Mouse (Mus musculus) myocyte (in vitro differentiated cells): ENCODE data around the gene Tmem156. TPM values are rescaled to one million over a fixed set of nuclear protein-coding genes. Genes with fewer than 3 reads are reported as not detected.

Experiments
- H3K27me3 ChIP-seq: one replicate; pipeline ENCODE4 v1.6.1; 2011; ENCODE audit not compliant: control insufficient read depth, insufficient read depth, insufficient read length
- H3K36me3 ChIP-seq: one replicate; pipeline ENCODE4 v1.6.1; 2011; ENCODE audit not compliant: control insufficient read depth, insufficient read depth
- H3K4me2 ChIP-seq: one replicate; pipeline ENCODE4 v1.6.1; 2011; ENCODE audit warnings: low read depth, control low read depth
- H3K4me3 ChIP-seq: one replicate; pipeline ENCODE4 v1.5.1; 2011; ENCODE audit warnings: mild to moderate bottlenecking, control low read depth, moderate library complexity
- H3K79me2 ChIP-seq: one replicate; pipeline ENCODE4 v1.6.1; 2011; ENCODE audit not compliant: control insufficient read depth, insufficient read depth
- H3ac ChIP-seq: one replicate; pipeline ENCODE4 v1.6.1; 2011; ENCODE audit not compliant: control insufficient read depth, insufficient read length
- CEBPB ChIP-seq: IDR thresholded peaks from 2 replicates; pipeline ENCODE4 v1.6.1; 2011; ENCODE audit warnings: mild to moderate bottlenecking, moderate library complexity; ENCODE audit not compliant: poor library complexity, insufficient read depth, severe bottlenecking
- E2F4 ChIP-seq: IDR thresholded peaks from one replicate; pipeline ENCODE4 v1.6.1; 2011; ENCODE audit warnings: mild to moderate bottlenecking, control low read depth, moderate library complexity; ENCODE audit not compliant: insufficient read depth
- MAX ChIP-seq: IDR thresholded peaks from one replicate; pipeline ENCODE4 v1.6.1; 2011; ENCODE audit warnings: low read depth, mild to moderate bottlenecking, control low read depth
- MYOD1 ChIP-seq, 3 experiments: IDR thresholded peaks; one replicate each; pipeline ENCODE4 v1.6.1; 2011; ENCODE audit warnings: control low read depth in 2 of 3, low read depth in 2 of 3, mild to moderate bottlenecking in 2 of 3, moderate library complexity in 1 of 3; ENCODE audit not compliant: insufficient read length in 2 of 3, control insufficient read depth in 1 of 3
- MYOG ChIP-seq, 3 experiments: IDR thresholded peaks; one replicate each; pipeline ENCODE4 v1.6.1; 2011; ENCODE audit warnings: control low read depth in 2 of 3, low read depth in 2 of 3, mild to moderate bottlenecking in 2 of 3; ENCODE audit not compliant: insufficient read length in 2 of 3, control insufficient read depth in 1 of 3, insufficient read depth in 1 of 3
- POLR2A ChIP-seq: IDR thresholded peaks from one replicate; pipeline ENCODE4 v1.6.1; 2011; ENCODE audit warnings: low read depth, mild to moderate bottlenecking, control low read depth, moderate library complexity; ENCODE audit not compliant: insufficient read length
- POLR2AphosphoS2 ChIP-seq: IDR thresholded peaks from one replicate; pipeline ENCODE4 v1.6.1; 2011; ENCODE audit warnings: low read depth, control low read depth; ENCODE audit not compliant: insufficient read length
- REST ChIP-seq: IDR thresholded peaks from one replicate; pipeline ENCODE4 v1.6.1; 2011; ENCODE audit warnings: mild to moderate bottlenecking, control low read depth, moderate library complexity; ENCODE audit not compliant: insufficient read depth, insufficient read length
- SRF ChIP-seq: IDR thresholded peaks from one replicate; pipeline ENCODE4 v1.6.1; 2011; ENCODE audit warnings: low read depth; ENCODE audit not compliant: control insufficient read depth, insufficient read length
- TCF12 ChIP-seq: IDR thresholded peaks from one replicate; pipeline ENCODE4 v1.6.1; 2011; ENCODE audit warnings: mild to moderate bottlenecking, control low read depth; ENCODE audit not compliant: poor library complexity, insufficient read depth, severe bottlenecking
- TCF3 ChIP-seq: IDR thresholded peaks from one replicate; pipeline ENCODE4 v1.6.1; 2011; ENCODE audit warnings: low read depth, control low read depth; ENCODE audit not compliant: insufficient read length
- USF1 ChIP-seq: IDR thresholded peaks from one replicate; pipeline ENCODE4 v1.6.1; 2011; ENCODE audit warnings: low read depth, mild to moderate bottlenecking, control low read depth, moderate library complexity
- polyA plus RNA-seq: library from polyadenylated mRNA; unstranded; fragments of >200 nt; fragmentation: generic; extraction: Trizol; gene quantifications from one replicate; pipeline ENCODE4 v1.2.1, GENCODE M21; 2012; ENCODE audit warnings: missing spikeins

Tmem156 gene
- polyA plus RNA-seq, 1 experiment, result 0.61 TPM

DNA sequence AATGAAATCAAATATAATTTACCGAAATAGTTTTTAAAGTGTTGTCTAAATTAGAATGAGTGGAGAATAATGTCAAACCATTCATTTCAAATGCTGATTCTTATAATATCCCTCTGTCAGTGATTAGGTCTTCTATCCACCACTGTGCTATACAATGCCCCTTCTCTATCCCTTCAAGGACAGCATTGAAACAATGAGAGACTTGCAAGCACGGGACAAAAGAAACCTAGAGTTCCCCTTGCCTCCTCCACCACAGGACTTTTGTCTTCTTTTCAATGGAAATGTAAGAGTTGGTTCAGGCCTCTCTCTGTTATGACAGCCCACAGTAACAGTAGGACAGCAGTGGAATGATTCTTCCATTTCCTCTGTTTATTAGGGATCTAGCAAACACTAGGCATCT is 28.7 kb downstream of the Tmem156 start:
- H3K36me3 ChIP-seq, result no peaks in the 10 kb centered on the region
- H3ac ChIP-seq, result no peak overlapping the region
- no peak for TF ChIP-seq TCF3
- no peak for TF ChIP-seq MAX
- no peak for TF ChIP-seq POLR2AphosphoS2
- no peak for TF ChIP-seq REST
- TF ChIP-seq MYOD1 (IDR thresholded peaks at IDR 0.05; ENCODE audit: control insufficient read depth in 1 of 3, insufficient read length in 2 of 3, low read depth in 2 of 3), result no peak
- TF ChIP-seq USF1, result no peak
- TF ChIP-seq SRF, result no peak
- no peak for TF ChIP-seq MYOG (IDR thresholded peaks at IDR 0.05; ENCODE audit: control insufficient read depth in 1 of 3, insufficient read depth in 1 of 3, insufficient read length in 2 of 3, low read depth in 2 of 3)
- no peak for TF ChIP-seq TCF12
- no peak for TF ChIP-seq E2F4

DNA sequence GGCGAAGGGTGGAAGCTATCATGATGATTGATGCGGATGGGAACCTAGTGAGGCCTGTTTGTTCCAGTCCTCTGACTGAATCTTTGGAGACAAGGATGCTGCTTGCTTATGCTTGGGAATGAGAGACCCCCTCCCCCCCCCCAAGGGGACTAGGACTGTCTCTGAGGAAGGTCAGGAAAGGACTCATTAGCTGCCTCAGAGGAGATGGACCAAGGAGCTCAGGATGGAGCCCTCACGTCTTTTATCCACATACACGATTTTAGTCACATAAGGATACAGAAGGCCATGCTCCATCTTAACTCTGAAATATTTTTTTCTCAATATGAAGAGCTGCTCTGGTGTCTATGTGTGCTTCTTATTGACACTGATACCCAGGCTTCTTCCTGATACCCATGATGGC is 29.7 kb downstream of the Tmem156 start:
- no peak overlapping the region for H3ac ChIP-seq
- no peak overlapping the region for H3K4me2 ChIP-seq
- H3K27me3 ChIP-seq, result no peaks in the 10 kb centered on the region
- no peak overlapping the region for H3K4me3 ChIP-seq
- H3K36me3 ChIP-seq, result no peaks in the 10 kb centered on the region
- H3K79me2 ChIP-seq, result no peaks in the 10 kb centered on the region
- no peak for TF ChIP-seq USF1
- no peak for TF ChIP-seq REST
- no peak for TF ChIP-seq MYOD1 (IDR thresholded peaks at IDR 0.05; ENCODE audit: control insufficient read depth in 1 of 3, insufficient read length in 2 of 3, low read depth in 2 of 3)
- no peak for TF ChIP-seq E2F4
- no peak for TF ChIP-seq TCF3
- TF ChIP-seq POLR2AphosphoS2, result no peak
- TF ChIP-seq TCF12, result no peak
- TF ChIP-seq MAX, result no peak
- TF ChIP-seq POLR2A, result no peak
- TF ChIP-seq MYOG (IDR thresholded peaks at IDR 0.05; ENCODE audit: control insufficient read depth in 1 of 3, insufficient read depth in 1 of 3, insufficient read length in 2 of 3, low read depth in 2 of 3), result no peak
- no peak for TF ChIP-seq SRF
- TF ChIP-seq CEBPB, result no peak

More for the DNA sequence above, 28.7 kb downstream of the Tmem156 start:
- Histone ChIP-seq H3K4me3 (no peak overlapping the region), H3K79me2 (no peaks in the 10 kb centered on the region), H3K4me2 (no peak overlapping the region), H3K27me3 (no peaks in the 10 kb centered on the region)

DNA sequence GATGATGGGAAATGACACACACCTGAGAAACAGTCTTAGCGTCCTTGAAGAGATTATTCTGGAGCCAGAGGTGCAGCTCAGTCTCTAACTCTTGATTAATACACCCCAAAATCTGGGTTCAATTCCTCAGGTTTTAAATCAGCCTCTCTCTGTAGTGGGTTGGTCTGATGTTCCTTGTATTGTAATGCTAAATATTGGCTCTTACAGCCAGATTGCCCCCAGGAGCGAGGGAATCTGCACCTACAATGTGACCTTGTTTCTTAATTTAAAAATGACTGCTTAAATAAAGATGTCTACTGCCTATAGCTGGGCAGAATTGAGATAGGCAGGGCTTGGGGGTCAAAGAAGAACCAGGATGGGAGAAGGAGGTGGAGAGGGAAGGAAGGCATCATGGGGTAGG is 32.1 kb downstream of the Tmem156 start:
- H3K36me3 ChIP-seq, result no peaks in the 10 kb centered on the region
- no peak overlapping the region for H3K4me3 ChIP-seq
- H3K4me2 ChIP-seq, result no peak overlapping the region
- no peak for TF ChIP-seq REST
- no peak for TF ChIP-seq POLR2A
- TF ChIP-seq CEBPB, result no peak
- TF ChIP-seq E2F4, result no peak
- TF ChIP-seq MYOG (IDR thresholded peaks at IDR 0.05; ENCODE audit: control insufficient read depth in 1 of 3, insufficient read depth in 1 of 3, insufficient read length in 2 of 3, low read depth in 2 of 3), result no peak
- no peak for TF ChIP-seq TCF3
- TF ChIP-seq USF1, result no peak
- no peak for TF ChIP-seq SRF
- no peak for TF ChIP-seq MAX
- no peak for TF ChIP-seq POLR2AphosphoS2
- no peak for TF ChIP-seq MYOD1 (IDR thresholded peaks at IDR 0.05; ENCODE audit: control insufficient read depth in 1 of 3, insufficient read length in 2 of 3, low read depth in 2 of 3)
- no peak for TF ChIP-seq TCF12
- no peaks in the 10 kb centered on the region for H3K27me3 ChIP-seq
- H3K79me2 ChIP-seq, result no peaks in the 10 kb centered on the region
- no peak overlapping the region for H3ac ChIP-seq

DNA sequence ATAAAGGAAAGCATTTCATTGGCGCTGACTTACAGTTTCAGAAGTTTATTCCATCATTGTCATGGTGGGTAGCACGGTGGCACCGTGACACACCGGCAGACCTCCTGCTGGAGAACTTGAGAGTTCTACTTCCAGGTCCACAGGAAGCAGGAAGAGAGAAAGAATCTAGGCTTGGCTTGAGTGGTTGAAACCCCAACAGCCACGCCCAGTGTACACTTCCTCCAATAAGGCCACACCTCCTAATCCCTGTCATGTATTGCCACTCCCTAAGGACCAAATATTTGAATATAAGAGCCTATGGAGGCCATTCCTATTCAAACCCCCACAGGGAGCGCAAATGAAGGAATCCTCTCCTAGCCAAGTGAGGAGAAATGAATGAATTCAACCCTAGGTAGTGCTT is 34.3 kb downstream of the Tmem156 start:
- Histone ChIP-seq H3K4me2 (no peak overlapping the region), H3K27me3 (no peaks in the 10 kb centered on the region), H3K36me3 (no peaks in the 10 kb centered on the region), H3K4me3 (no peak overlapping the region), H3K79me2 (no peaks in the 10 kb centered on the region), H3ac (no peak overlapping the region)
- TF ChIP-seq SRF (no peak), USF1 (no peak), MYOG (IDR thresholded peaks at IDR 0.05; ENCODE audit: control insufficient read depth in 1 of 3, insufficient read depth in 1 of 3, insufficient read length in 2 of 3, low read depth in 2 of 3) (no peak), TCF12 (no peak), POLR2A (no peak), REST (no peak), TCF3 (no peak), MYOD1 (IDR thresholded peaks at IDR 0.05; ENCODE audit: control insufficient read depth in 1 of 3, insufficient read length in 2 of 3, low read depth in 2 of 3) (no peak), CEBPB (no peak), POLR2AphosphoS2 (no peak), MAX (no peak), E2F4 (no peak)

DNA sequence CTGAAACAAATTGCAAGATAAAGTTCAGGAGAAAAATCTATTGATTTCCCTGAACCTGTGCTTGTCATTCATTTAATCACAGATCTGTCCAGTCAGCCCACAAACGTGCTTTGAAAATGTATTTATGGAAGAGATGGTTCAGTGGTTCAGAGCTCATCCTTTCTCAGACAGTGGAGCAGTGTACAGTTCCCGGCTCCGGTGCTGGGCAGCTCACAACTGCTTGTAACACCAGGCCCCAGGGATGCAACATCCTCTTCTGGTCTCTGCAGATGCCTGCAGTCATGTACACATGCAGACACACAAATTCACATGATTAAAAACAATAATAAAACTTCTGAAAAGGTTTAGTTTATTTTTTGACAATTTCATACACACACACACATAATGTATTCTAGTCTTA is 40.4 kb downstream of the Tmem156 start:
- Histone ChIP-seq H3K36me3 (no peaks in the 10 kb centered on the region), H3K4me3 (no peak overlapping the region)

More for the DNA sequence above, 40.4 kb downstream of the Tmem156 start:
- H3ac ChIP-seq, result no peak overlapping the region
- no peaks in the 10 kb centered on the region for H3K79me2 ChIP-seq
- H3K4me2 ChIP-seq, result no peak overlapping the region
- no peaks in the 10 kb centered on the region for H3K27me3 ChIP-seq
- TF ChIP-seq E2F4 (no peak), SRF (no peak), POLR2A (no peak), POLR2AphosphoS2 (no peak), USF1 (no peak), REST (no peak), MYOD1 (IDR thresholded peaks at IDR 0.05; ENCODE audit: control insufficient read depth in 1 of 3, insufficient read length in 2 of 3, low read depth in 2 of 3) (no peak), MYOG (IDR thresholded peaks at IDR 0.05; ENCODE audit: control insufficient read depth in 1 of 3, insufficient read depth in 1 of 3, insufficient read length in 2 of 3, low read depth in 2 of 3) (no peak), CEBPB (no peak), TCF3 (no peak), TCF12 (no peak), MAX (no peak)
